Mouse (Mus musculus): ENCODE measurements around the gene Ctsh.
"Not testable (repeated sequence)": the region's sequence is repeated elsewhere in the genome, so short reads cannot be mapped to it uniquely, and the experiment has no call there.

Ctsh gene

DNA sequence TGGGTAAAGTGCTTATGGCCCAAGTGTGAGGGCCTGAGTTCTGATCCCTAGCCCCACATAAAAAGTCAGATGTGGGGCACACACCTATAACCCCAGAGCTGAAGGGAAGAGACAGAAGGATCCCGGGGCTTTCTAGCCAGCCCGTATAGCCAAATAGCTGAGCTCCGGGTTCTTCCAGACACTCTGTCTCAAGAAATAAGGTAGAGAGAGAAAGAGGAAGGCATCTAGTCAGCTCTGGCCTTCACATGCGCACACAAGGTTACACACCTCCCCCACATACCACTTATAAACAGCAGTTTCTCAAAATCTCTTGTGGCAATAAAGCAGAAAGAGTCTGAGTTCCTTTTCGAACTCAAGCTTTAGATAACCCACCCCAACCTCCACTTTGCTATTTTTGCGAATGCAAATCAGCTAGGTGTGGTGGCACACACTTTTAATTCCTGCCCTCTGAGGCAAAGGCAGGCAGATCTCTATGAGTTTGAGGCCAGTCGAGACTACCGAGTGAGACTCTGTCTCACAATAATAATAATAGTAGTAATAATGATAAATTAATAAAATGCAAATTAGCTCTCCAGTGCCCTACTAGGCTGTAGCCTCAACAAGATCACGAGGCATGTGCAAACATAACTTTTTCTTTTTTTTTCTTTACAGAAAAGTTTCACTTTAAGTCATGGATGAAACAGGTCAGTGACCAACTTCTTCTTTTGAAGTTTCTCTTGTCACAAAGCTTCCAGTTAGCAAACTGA is 6.0 kb downstream of the Ctsh start:
- DNase-seq = no peak

DNA sequence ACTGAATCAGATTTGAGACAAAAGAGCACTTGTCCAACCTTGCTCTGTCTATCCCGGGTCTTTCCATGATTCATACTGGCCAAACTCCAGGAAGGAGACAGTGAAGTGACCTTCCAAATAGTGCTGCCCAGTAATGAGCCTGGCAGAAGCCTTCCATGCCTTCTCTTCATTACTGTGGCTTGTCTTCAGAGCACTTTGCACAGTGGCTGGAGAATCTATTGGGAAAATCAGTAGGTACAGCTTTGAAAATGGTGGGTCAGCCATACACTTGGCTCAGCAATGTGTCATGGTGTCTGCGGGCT is 6.6 kb downstream of the Ctsh start:
- no peak for DNase-seq

DNA sequence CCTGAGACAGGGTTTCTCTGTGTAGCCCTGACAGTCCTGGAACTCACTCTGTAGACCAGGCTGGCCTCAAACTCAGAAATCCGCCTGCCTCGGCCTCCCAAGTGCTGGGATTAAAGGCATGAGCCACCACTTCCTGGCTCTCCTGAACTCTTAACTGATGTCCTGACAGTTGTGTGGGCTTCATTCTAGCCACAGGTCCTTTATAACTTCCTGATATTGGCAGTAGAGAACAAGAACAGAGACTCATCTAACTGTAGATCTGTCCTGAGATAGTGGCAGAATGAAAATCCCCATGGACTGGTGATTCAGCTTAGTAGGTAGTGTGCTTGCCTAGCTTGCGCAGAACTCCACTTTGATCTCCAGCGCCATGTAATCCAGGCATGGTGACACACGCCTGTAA is 7.0 kb downstream of the Ctsh start:
- not testable (repeated sequence) for DNase-seq

DNA sequence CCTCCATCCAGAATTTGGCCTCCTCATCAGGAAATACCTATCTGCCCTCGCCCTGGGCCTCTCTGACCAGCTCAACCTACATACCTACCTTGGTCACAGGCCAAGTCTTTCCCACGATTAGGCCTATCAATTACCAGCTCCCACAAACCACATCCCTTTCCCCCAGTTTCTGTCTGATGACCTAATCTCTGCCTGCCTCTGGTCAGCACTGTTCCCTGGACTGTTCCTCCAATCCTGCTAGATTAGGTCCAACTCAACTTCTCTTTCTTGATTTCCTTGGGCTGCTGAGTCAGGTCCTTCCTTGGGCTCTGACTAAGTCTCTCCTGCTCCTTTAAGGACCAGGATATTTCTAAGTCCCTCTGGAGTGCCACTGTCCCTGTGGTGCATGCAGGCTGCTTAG is 13.4 kb downstream of the Ctsh start:
- no peak for DNase-seq

DNA sequence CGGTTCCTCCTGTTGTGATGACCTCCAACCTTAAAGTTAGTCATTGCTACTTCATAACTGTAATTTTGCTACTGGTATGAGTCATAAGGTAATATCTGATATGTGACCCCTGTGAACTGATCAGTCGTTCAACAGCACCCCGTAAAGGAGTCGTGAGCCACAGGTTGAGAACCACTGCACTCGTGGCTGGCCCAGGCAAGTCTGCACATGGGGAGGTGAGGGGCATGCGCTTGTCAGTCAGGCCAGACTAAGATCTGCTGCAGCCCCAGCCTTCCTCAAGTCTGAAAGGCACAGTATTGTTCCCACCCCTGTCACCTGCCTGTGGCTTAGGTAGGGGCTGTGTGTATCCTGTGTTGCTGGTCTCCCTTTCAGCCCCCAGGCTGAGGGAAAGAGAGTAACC is 14.8 kb downstream of the Ctsh start:
- DNase-seq = no peak

DNA sequence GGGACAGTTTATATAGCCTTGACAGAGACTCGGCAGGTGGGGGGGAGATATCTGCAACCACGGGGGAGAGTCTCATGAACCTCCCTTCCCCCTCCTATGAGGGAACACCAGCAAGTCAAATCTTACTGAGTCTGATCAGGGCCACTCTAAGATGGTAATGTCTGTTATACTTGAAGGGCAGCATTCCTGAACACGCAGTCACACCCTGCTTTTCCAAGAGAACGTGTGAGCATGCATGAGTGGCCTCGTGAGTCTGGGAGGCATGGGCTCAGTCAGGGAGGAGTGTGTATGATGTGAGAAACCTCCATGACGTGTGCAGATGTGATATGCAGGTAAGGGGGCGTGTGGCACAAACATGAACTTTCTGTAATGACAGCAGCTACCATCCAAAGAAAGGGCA is 15.5 kb downstream of the Ctsh start:
- no peak for DNase-seq

DNA sequence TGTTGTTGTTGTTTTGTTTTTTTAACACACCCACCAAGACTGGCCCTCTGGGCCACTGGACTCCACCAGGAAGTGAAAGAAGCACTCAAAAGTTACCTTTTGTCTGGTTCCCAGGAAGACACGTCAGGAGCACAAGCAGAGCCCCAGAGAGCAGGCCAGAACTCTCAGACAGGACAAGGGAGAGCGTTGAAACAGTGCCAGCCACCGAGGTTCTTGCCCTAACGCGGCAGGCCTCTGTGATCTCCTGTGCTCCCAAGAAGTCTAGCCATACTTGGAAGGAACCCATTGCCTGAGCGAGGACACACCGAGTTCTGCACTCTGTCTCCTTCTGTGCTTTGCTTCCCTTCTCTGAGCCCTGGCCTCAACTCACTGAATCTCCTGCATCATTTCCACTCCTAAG is 16.2 kb downstream of the Ctsh start:
- no peak for DNase-seq

DNA sequence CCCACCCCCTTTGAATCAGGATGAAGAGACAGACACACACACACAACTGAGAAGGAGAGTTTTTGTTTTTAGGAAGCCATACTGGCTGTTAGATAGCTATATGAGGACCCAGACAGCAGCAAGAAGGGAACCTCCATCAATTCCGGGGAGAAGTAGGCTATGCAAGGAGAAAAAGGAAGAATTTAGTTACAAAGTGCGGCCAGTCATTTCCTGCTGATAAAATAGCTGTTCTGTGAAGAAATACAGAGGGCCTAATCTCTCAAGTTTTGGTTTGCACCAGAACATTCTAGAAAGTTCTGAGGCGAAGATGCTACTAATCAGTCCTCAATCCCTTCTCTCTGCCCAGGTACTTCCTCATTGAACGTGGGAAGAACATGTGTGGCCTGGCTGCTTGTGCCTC is 21.4 kb downstream of the Ctsh start:
- DNase-seq = no peak

DNA sequence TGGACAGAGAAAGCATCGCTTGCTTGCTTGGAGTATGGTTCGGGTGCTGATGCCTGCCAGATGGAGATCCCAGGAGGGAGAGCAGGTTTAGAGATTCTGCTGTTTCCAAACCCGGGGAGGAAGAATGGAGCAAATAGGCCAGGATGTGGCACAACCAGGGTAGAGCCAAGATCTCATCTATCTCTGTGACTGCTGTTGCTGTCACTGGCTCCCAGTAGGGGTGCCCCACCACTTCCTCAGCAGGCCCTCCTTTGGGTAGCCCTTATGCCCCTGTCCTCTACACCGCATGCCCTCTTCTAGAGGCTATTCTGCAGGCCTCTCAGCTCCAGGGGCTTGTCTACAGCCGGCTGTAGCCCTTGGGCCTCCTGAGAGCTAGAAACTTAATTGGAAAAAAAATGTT is 22.2 kb downstream of the Ctsh start:
- no peak for DNase-seq

DNA sequence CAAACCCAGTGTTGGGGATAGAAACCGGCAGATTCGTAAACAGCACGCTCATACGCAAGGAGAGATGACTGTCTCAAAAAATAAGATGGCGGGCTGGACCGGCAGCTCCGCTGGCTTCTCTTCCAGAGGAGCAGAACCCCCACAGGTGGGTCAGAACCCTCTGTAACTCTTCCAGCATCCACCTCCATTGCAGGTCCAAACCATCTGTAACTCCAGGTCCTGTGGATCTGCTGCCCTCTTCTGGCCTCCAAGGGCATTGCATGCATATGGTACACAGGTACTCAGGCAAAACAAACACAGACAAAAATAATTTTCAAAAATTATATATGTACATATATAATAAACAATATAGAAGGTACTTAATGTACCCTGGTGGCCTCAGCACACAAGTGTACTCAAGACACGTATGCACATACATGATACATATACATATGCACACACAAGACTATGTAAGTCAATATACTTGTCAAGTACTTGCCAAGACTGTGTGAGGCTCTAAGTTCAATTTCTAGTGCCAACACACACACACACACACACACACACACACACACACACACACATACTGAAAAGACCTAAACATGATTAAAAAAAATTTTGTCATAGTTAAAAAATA is 23.0 kb downstream of the Ctsh start:
- peak; percentile 63 for DNase-seq

DNA sequence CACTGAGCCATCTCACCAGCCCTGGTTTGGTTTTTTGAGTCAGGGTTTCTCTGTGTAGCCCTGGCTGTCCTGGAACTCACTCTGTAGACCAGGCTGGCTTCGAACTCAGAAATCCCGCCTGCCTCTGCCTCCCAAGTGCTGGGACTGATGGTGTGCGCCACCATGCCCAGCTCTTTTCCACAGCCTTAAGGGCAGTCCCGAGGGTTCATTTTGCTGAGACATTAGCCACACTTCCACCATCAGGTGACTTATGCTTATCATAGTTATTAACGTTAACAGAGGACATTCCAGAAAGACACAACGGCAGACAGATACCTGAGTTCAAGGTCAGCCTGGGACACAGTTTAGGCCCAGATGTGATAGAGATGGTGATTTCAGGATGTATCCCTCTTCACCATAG is 28.0 kb downstream of the Ctsh start:
- DNase-seq = not testable (repeated sequence)

DNA sequence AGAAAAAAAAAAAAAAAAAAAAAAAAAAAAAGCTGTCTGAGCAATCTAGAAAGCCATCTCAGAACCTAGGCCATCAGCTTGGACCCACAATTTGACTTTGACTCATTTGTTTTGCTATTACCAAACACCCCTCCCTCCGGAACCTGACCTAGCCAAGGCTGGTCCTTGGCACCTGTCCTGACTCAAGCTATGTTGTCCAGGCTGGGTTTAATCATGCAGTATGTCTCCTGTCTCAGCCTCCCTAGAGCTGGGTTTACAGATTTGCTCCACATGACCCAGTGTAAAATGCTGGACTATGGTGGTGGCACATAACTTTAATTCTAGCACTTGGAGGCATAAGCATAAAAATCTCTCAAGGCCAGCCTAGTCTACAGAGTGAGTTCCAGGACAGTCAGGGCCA is 29.0 kb downstream of the Ctsh start:
- no peak for DNase-seq

DNA sequence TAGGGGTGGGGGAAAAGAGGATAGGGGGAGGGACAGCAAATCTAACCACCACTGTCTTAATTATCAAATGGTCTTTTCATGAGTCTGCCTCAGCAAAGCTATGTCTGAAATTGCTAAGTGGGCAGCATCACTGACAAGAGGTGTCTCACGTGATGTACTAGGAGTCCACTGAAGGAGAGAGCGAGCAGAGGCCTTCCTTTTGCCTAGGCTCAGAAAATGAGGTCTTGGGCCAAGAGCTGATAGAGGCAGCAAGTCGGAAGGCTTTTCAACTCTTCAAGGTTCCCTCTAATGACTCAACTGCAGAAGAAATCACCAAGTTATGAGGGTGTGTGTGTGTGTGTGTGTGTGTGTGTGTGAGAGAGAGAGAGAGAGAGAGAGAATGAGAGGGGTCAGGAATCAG is 30.2 kb downstream of the Ctsh start:
- DNase-seq = no peak

DNA sequence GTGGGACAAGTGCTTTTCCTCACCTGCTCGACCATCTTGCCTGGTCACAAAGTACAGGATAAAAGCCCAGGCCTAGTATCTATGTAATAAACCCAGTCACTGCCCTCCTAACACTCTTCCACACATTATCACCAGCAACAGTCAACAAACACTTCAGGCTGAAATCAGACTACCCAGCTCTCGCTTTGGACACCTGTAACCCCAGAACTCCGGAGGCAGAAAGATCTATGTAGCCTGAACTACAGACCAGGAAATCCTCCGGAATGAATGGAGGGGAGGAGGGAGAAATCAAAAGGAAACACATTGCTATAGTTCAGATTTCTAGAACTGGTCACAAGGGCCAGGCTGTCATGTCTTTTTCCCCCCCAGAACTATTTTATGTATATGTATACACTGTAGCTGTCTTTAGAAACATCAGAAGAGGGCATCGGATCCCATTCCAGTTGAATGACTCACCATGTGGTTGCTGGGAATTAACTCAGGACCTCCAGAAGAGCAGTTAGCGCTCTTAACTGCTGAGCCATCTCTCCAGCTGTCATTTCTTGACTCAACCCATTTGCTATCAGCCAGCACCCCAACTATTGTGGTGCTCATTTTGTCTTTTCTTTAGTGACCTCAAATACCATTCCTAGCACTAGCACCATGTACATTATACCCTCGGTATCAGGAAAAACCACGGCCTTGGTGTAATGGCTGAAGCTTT is 31.0 kb downstream of the Ctsh start:
- no peak for DNase-seq

DNA sequence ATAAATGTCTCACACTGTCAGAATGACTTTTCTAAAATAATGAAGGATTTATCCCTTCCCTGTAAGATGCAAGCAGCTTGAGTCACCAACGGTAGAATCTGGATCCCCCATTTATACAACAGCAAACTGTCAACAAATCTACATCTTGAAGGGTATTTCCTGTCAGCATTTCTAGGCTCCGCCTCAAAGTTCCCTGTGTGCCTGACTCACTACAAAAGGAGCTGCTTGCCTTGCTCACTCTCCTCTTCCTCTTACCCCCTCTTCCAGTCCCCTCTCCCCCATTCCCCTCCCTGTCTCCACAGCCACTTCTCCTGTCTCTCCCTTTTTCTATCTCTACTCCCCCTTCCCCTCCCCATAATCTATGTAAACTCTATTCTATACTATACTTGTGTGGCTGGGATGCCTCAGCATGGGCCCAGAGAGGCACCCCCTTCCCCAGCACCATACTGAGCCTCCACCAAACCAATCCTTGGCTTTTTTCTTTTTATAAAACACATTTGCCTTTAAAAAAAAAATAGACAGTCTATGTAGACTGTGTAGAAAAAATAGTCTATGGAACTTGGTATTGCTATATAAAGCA is 34.0 kb downstream of the Ctsh start:
- no peak for DNase-seq

DNA sequence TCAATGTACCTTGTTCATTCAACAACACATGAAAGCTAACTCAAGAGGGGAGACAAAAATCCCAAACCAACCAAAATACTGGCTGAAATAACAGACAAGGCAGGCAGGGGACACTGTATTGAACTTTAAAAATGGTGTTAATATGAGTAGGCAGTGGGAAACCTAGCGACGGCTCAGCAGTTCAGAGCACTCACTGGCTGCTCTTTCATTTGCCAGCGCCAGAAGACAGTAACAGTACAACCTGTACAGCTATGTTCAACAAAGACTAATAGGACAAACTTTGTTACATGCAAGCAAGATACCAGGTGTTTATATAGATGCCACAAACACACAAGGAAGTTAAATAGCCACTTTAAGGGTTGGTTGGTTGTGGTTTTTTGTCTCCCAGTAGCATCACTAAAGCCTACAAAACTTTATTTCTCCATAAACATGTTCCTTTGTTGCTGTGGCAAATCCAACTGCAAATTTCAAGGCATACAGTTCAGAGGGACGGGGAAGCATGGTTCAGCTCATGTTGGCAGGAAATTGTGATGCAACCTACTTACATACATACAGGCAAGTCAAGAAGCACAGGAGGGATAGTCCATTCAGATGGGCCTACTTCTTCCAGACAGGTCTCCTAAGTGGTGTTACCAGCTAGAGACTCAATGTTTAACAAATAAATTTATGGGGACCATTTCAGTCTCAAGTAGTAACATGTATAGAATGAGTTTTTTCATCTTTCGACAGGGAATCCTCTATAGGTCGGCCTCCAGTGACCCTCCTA is 35.6 kb downstream of the Ctsh start:
- no peak for DNase-seq

DNA sequence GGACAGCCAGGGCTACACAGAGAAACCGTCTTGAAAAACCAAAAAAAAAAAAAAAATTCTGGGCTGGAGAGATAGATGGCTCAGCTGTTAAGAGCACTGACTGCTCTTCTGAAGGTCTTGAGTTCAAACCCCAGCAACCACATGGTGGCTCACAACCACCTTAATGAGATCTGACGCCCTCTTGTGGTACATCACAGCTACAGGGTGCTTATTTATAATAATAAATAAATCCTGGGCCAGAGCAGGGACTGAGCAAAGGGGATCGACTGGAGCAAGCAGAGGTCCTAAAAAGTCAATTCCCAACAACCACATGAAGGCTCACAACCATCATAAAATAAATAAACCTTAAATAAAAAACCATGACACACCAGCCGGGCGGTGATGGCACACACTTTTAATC is 45.0 kb downstream of the Ctsh start:
- no peak for DNase-seq

DNA sequence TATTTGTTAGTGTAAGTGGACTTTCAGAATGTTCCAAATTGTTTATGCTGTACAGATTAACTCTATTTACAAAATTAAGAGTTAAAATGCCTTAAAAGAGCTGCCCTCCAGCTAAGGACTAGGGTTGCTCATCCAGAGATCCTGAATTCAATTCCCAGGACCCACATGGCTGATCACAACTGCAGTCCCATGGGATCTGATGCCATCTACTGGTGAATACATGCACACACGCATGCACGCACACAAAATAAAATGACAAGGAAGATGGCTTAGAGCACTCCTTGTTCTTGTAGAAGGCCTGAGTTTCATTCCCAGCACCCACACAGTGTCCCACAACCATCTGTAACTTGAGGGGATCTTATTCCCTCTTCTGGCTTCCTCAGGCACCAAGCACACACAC is 46.8 kb downstream of the Ctsh start:
- DNase-seq = no peak

DNA sequence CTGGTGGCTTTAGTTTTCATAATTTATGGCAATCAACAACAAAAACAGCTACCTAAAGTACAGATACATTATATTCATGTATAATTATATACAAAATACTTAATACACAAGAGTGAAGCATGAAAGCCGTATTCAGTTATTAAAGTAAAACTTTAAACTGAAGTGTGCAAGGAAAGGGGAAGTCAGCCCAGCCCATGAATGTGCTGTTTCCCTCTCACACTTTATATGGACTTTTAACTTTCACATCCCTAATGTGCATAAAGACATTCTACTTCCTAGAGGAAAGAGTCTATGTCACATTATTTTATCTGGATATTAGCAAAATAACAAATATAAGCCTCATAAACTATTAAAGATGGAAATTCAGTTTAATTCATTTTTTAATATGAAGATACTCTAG is 51.5 kb downstream of the Ctsh start:
- DNase-seq = no peak

DNA sequence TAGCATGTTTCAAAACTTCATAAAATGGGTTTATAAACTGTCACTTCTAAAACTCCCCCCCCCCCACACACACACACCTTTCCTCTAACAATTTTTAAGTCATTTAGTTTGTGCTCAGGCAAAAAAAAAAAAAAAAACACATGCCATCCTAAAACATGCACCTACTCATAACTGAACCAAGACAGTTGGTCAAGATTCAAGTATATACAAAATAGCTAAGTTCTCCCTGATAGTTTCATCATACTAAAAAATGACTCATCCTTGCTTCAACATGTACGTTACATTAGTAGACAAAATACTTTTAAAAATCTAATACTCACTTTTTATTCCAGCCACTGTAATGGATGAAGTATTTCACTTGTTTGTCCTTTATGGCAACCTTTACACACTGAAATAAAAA is 53.0 kb downstream of the Ctsh start:
- DNase-seq = no peak

DNA sequence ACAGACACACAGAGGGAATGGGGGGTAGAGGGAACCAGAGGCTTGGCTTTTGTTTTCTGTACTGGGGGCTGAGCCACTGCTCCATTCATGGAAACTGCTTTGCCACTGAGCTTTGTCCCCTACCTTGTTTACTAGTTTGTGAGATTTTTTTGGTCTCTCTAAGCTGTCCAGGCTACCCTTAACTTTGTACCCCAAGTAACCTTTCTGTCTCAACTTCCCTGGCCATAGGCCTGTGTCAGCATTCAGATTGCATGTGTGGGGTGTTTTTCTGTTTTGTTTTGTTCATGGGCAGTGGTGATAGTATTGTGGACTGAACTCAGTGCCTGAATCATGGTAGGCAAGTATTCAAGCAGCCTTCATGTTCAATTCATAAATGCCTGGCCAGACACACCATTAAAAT is 54.3 kb downstream of the Ctsh start:
- DNase-seq = no peak

DNA sequence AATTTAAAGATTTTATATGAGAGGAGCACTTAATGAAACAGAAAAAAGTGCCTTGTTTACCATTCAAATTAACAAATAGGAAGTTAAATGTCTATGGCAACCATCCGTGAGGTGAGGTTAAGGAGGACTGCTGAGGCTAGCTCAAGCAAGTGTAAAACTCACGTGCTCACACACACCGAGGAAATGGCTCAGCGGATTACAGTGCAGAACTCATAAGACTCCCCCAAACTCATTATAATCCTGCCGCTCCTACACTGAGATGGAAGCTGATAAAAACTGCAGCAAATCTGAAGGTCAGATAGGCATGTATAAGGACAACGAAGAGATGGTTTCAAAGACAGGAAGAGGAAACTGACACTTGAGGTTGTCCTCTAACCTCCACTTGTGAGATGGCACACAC is 55.4 kb downstream of the Ctsh start:
- DNase-seq = no peak

DNA sequence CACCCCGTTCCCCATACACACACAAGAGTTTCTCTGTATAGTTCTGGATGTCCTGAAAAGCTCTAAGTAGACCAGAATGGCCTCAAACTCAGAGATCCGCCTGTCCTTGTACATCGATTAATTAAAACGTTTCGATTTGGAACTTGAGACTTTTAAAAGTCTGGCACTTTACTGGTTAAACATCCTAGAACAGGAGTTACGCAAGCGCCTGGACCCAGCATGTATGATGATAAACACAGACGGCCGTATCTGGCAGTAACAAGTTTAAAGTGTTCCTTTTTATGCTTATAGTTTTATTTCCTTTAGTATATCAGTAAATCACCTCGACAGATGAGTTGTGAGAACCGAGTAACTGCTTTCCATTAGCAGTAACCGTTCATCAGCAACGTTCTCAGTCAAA is 59.2 kb downstream of the Ctsh start:
- no peak for DNase-seq

Measured in thymus, postnatal 14 days (tissue).